Mouse (Mus musculus): Measurements from ENCODE around the gene Ap4s1.

Gene Ap4s1

GRCm38 (mm10) chr12:51705778-51706177 is 14.9 kb downstream of the Ap4s1 start:
- DNase-seq: no peak

GRCm38 (mm10) chr12:51706673-51707235 is 15.9 kb downstream of the Ap4s1 start:
- no peak for DNase-seq

GRCm38 (mm10) chr12:51708941-51709686 is 18.3 kb downstream of the Ap4s1 start:
- no peak for DNase-seq

- no peak for DNase-seq
Observed at GRCm38 (mm10) chr12:51709741-51710140, 18.9 kb downstream of the Ap4s1 start.

GRCm38 (mm10) chr12:51710154-51710553 is 19.3 kb downstream of the Ap4s1 start:
- no peak for DNase-seq

- no peak for DNase-seq
Observed at GRCm38 (mm10) chr12:51712685-51713084, 21.9 kb downstream of the Ap4s1 start.

GRCm38 (mm10) chr12:51718617-51719016 is 27.8 kb downstream of the Ap4s1 start:
- DNase-seq: no peak

- DNase-seq: no peak
Observed at GRCm38 (mm10) chr12:51721836-51722235, 31.0 kb downstream of the Ap4s1 start.

- DNase-seq: no peak
Observed at GRCm38 (mm10) chr12:51729058-51729457, 38.2 kb downstream of the Ap4s1 start.

- no peak for DNase-seq
Observed at GRCm38 (mm10) chr12:51729827-51730226, 39.0 kb downstream of the Ap4s1 start.

GRCm38 (mm10) chr12:51734605-51735211 is 43.9 kb downstream of the Ap4s1 start:
- DNase-seq: no peak

- DNase-seq: no peak
Observed at GRCm38 (mm10) chr12:51735840-51736271, 45.0 kb downstream of the Ap4s1 start.

- DNase-seq: no peak
Observed at GRCm38 (mm10) chr12:51736381-51736780, 45.5 kb downstream of the Ap4s1 start.

- no peak for DNase-seq
Observed at GRCm38 (mm10) chr12:51736807-51737206, 46.0 kb downstream of the Ap4s1 start.

GRCm38 (mm10) chr12:51741690-51742089 is 50.9 kb downstream of the Ap4s1 start:
- no peak for DNase-seq

GRCm38 (mm10) chr12:51744957-51745356 is 54.1 kb downstream of the Ap4s1 start:
- no peak for DNase-seq

GRCm38 (mm10) chr12:51747348-51747747 is 56.5 kb downstream of the Ap4s1 start:
- no peak for DNase-seq

GRCm38 (mm10) chr12:51755938-51756598 is 65.2 kb downstream of the Ap4s1 start:
- DNase-seq: no peak

- DNase-seq: no peak
Observed at GRCm38 (mm10) chr12:51756599-51756961, 65.7 kb downstream of the Ap4s1 start.

- no peak for DNase-seq
Observed at GRCm38 (mm10) chr12:51759374-51759773, 68.5 kb downstream of the Ap4s1 start.

- no peak for DNase-seq
Observed at GRCm38 (mm10) chr12:51767454-51767853, 76.6 kb downstream of the Ap4s1 start.

- no peak for DNase-seq
Observed at GRCm38 (mm10) chr12:51768702-51769101, 77.9 kb downstream of the Ap4s1 start.

- no peak for DNase-seq
Observed at GRCm38 (mm10) chr12:51784842-51785241, 94.0 kb downstream of the Ap4s1 start.

All from cerebellum, adult 11-12 months (tissue).